Mouse (Mus musculus) layer of hippocampus, adult 2 months (tissue): ENCODE results near the gene Kpnb1. TPM values are rescaled to one million over a fixed set of nuclear protein-coding genes. Genes with fewer than 3 reads are reported as not detected.

Source experiments
- DNase-seq, 2 experiments: peaks; one replicate each; pipeline ENCODE4 v3.0.0; 2022; ENCODE audit warnings: low spot score in 2 of 2
- H3K27ac ChIP-seq: fragments of 200-600 bp; 2 replicates; pipeline ENCODE4 v1.8.1; 2022
- H3K4me3 ChIP-seq: fragments of 200-600 bp; 2 replicates; pipeline ENCODE4 v1.8.1; 2022; ENCODE audit warnings: mild to moderate bottlenecking
- CTCF ChIP-seq: fragments of 200-600 bp; conservative IDR thresholded peaks from 2 replicates; pipeline ENCODE4 v1.8.1; 2022; ENCODE audit warnings: antibody characterized with exemption, mild to moderate bottlenecking, moderate library complexity
- long read RNA-seq, 2 experiments: library from polyadenylated mRNA; stranded (forward); transcript quantifications; one replicate each; pipeline ENCODE4 v2.0.0; 2021; ENCODE audit warnings: borderline mapping rate in 2 of 2
- total RNA-seq, 2 experiments: library from RNA; stranded (reverse); gene quantifications; 2 replicates each; pipeline ENCODE4 v1.2.3; 2021

Kpnb1 gene
- total RNA-seq: 100 to 1,000 TPM; 128 to 133 TPM
- long read RNA-seq, experiment 1, full-length matches to known transcripts: 21 of 56 reads
- long read RNA-seq, experiment 1, partial matches to known transcripts: 10 of 56 reads
- long read RNA-seq, experiment 1, other reads (novel, unspliced or antisense): 25 of 56 reads
- long read RNA-seq, experiment 2, full-length matches to known transcripts: 36 of 80 reads
- long read RNA-seq, experiment 2, partial matches to known transcripts: 10 of 80 reads
- long read RNA-seq, experiment 2, other reads (novel, unspliced or antisense): 34 of 80 reads

GRCm38 (mm10) chr11:97187764-97188642 lies at the start of gene Kpnb1:
Gene Kpnb1, minus strand, starts transcription at chr11:97187881.
- H3K27ac ChIP-seq: peak within 1 kb of the TSS; percentile 95
- DNase-seq: peak; percentile 98 to 99
- no peak for TF ChIP-seq CTCF
- peak within 1 kb of the TSS; percentile 92 for H3K4me3 ChIP-seq

GRCm38 (mm10) chr11:97232436-97232835 lies 44.8 kb upstream of the Kpnb1 start:
- TF ChIP-seq CTCF: no peak
- DNase-seq: no peak
- Histone ChIP-seq H3K27ac (no peak overlapping the region), H3K4me3 (no peak overlapping the region)

GRCm38 (mm10) chr11:97229396-97229795 lies 41.7 kb upstream of the Kpnb1 start:
- Histone ChIP-seq H3K4me3 (no peak overlapping the region), H3K27ac (no peak overlapping the region)
- no peak for TF ChIP-seq CTCF
- no peak for DNase-seq

GRCm38 (mm10) chr11:97228985-97229384 lies 41.3 kb upstream of the Kpnb1 start:
- DNase-seq: no peak
- no peak for TF ChIP-seq CTCF
- no peak overlapping the region for H3K27ac ChIP-seq

DNA sequence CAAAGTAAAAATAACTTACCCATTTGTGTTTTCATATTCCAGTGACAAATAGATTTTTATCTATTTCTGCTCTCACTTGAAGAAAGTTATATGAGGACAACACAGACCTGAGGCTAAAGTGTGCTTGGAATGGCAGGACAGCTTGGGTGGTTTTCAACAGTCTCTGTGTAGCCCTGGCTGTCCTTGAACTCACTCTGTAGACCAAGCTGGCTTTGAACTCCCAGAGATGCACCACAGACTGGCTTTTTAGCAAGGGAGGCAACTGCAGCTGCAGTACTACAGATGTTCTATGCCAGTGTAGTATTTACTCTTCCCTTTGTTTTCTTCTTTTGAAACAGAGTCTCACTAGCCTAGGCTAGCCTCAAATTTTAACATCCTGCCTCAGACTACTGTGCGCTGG lies 38.5 kb upstream of the Kpnb1 start:
- Histone ChIP-seq H3K27ac (no peak overlapping the region), H3K4me3 (no peak overlapping the region)
- no peak for DNase-seq
- TF ChIP-seq CTCF: no peak

More at GRCm38 (mm10) chr11:97228985-97229384, 41.3 kb upstream of the Kpnb1 start:
- H3K4me3 ChIP-seq: no peak overlapping the region

DNA sequence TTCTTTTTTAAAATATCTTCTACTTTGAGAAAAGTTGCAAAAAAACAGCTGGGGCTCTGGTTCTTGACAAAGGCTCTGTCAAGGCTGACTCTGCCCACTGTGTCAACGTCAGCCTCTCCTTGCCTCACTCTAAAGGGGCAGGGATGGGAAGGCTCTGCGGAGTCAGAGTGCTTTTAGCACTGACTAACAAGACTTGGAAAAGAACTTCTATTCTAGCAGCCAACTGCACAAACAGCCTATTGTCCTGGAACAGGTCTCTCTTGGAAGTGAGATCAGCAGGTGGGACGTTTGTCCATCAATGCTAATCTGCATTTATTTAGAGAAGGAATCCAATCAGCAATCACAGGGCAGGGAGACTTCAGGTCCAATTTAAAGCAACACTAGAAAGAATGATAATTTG lies 35.8 kb upstream of the Kpnb1 start:
- no peak for TF ChIP-seq CTCF
- H3K27ac ChIP-seq: no peak overlapping the region
- DNase-seq: no peak

GRCm38 (mm10) chr11:97221611-97222010 lies 33.9 kb upstream of the Kpnb1 start:
- no peak overlapping the region for H3K27ac ChIP-seq
- TF ChIP-seq CTCF: no peak
- DNase-seq: no peak
- H3K4me3 ChIP-seq: no peak overlapping the region

More for the DNA sequence above, 35.8 kb upstream of the Kpnb1 start:
- H3K4me3 ChIP-seq: no peak overlapping the region

GRCm38 (mm10) chr11:97220211-97220610 lies 32.5 kb upstream of the Kpnb1 start:
- no peak for TF ChIP-seq CTCF
- Histone ChIP-seq H3K27ac (no peak overlapping the region), H3K4me3 (no peak overlapping the region)
- no peak for DNase-seq

- H3K4me3 ChIP-seq: no peak overlapping the region
- no peak overlapping the region for H3K27ac ChIP-seq
- no peak for DNase-seq
- TF ChIP-seq CTCF: no peak
Observed at GRCm38 (mm10) chr11:97214411-97214810, 26.7 kb upstream of the Kpnb1 start.

- Histone ChIP-seq H3K4me3 (no peak overlapping the region), H3K27ac (no peak overlapping the region)
- DNase-seq: no peak
- TF ChIP-seq CTCF: no peak
Observed at GRCm38 (mm10) chr11:97210728-97211400, 23.2 kb upstream of the Kpnb1 start.

- no peak for TF ChIP-seq CTCF
- H3K27ac ChIP-seq: no peak overlapping the region
- no peak overlapping the region for H3K4me3 ChIP-seq
- no peak for DNase-seq
Observed at GRCm38 (mm10) chr11:97207011-97207422, 19.3 kb upstream of the Kpnb1 start.

DNA sequence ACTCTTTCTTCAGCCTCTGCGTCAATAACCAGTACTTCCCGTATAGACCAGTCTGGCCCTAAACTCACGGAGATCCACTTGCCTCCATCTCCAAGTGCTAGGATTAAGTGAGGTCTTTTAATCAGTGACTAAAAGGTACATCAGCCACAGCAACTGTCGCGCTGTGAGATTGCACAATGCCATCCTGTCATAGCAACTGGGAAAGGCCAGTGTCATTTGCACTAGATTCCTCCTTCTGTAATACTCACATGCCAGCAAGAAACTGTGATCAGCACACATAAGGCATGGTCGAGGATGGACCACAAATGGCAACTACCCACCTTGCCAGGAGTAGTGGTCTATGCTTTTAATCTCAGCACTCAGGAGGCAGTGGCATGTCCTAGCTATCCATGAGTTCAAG lies 11.8 kb upstream of the Kpnb1 start:
- Histone ChIP-seq H3K4me3 (no peak overlapping the region), H3K27ac (no peak overlapping the region)
- TF ChIP-seq CTCF: no peak
- no peak for DNase-seq

DNA sequence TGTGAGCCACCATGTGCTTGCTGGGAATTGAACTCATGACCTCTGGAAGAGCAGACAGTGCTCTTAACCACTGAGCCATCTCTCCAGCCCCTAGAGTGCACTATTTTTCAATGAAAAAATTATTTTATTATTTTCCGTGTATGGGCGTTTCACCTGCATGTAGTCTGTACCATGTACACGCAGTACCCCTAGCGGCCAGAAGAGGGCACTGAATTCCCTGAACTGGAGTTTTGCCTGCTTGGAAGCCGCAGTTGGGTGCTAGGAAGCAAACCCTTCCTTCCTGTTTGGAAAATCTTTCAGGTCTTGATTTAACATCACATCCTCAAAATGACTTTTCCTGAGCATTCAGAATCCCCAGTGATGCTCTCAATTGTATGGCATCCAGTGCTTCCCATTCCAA lies 10.9 kb upstream of the Kpnb1 start:
- peak; percentile 84 for TF ChIP-seq CTCF
- Histone ChIP-seq H3K27ac (no peak overlapping the region), H3K4me3 (no peak overlapping the region)
- DNase-seq: peak in 1 of 2 experiments; percentile 30
